Mouse (Mus musculus) naive thymus-derived CD4-positive, alpha-beta T cell, adult 2 months (primary cell): ENCODE data around the gene Sephs2.

Experiments
- DNase-seq: peaks from one replicate; pipeline ENCODE4 v3.0.0-alpha.2; 2011; ENCODE audit warnings: low read depth

Sephs2 gene

DNA sequence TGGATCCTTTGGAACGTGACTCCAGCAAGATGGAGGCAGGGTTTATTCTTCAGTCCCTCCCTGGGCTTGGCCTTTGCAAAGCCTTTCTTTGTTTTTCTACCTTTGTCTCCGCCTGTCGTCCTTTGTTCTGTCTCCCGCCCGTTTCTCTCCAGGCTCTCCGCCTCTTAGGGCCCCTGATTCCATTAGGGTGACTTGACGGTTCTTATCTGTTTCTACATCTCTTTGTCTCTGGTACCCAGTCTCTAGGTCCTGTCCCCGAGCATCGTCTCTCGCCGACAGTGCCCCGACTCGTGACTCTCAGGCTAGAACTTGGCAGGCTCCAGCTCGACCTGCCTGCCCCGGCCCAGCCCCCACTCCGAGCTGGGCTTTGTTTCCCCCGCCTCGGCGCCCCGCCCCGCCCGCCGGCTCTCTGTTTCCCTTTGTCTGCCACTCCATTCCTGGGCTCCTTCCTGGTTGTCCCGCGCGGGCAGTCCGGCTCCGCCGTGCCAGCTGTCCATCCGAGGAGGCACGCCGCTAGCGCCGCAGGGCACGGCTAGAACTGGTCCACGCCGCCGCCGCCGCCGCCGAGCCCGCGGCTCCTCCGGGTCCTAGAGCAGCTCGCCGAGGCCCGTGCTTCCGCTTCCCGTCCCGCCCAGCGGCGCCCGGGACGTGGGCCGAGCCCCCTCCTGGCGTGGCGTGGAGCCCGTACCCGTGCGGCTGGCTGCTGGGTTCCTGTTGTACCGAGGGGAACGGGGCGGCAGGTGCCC lies 41.1 kb downstream of the Sephs2 start, which contains the start of the genes Zfp553 and Sept1:
Zfp553 (plus strand) TSS at position 440 of the 746 bp plus-strand sequence.
Sept1 (minus strand) TSS at position 509 of the 746 bp plus-strand sequence.
- peak; percentile 83 for DNase-seq

- DNase-seq = no peak
These were observed 41.8 kb downstream of the Sephs2 start for GRCm38 (mm10) chr7:127231826-127232621.

DNA sequence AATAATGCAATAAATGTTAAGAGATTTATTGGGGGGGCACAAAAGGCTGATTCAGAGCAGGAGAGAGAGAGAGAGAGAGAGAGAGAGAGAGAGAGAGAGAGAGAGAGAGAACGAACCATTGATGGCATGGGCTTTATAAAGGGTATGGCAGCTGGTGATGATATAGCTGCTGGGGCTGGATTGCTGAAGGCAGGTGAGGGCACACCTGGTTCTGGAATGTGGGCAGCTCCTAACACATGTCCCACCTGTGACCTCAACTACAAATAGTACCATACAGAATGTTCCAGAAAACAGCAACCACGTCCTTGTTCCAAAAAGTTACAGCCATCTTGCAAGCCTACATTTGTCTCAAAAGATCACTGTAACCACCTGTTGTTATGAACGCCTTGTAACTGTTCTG lies 42.5 kb downstream of the Sephs2 start:
- no peak for DNase-seq

- peak; percentile 95 for DNase-seq
These were observed 45.1 kb downstream of the Sephs2 start for GRCm38 (mm10) chr7:127228615-127229303.

DNA sequence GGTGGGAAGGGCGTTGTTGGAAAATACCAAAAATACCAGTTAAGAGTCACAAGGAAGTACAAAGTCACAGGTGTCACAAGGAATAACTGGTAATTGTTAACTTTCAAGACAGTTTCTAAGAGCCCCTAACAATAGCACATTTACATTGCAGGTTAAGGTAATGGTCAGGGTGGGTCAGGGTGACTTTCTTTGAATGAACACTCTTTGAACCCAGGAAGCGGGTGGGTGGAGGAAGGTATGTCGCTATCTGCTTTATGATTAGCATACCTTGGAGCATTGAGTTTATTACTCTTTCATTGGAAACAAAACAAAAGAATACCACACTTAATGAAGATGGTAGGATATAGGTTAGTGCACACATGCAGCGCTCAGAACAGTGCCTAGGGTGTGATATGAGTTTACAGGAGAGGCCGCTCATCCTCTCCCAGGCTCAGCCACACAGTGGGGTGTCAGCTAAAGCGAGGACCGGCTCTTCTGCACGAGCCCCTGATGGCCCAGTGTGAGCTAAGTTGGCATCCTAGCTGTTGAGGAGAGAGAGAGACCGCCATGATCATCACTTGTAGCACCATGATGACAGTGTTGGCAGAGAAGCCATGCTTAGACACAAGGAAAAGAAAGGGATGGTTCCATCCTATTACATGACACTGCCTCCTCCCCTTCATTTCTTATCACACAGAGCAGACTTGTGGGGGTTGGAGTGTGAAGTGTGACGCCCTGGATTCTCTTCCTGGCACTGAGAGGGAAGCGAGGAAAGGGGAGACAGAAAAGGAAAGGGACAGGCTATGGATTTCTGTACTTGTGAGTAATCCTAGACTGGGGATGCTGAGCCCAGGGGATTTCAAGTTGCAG lies 48.5 kb downstream of the Sephs2 start:
- no peak for DNase-seq

DNA sequence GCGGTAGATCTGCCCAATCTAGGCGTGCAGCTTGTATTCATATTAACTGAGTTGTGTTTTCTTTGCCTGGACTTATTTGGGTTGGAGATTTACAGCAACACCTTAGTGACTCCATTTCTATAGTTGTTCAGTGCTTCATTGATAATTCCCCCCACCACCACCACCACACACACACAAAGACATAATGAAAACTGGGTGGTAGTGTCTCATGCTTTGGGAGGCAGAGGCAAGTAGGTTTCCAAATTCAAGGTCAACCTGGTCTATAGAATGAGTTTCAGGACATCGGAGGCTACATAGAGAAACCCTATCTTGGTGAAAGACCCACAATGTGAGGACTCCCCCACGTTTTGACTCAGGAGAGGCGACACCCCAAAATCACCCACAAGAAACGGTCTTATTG lies 49.2 kb downstream of the Sephs2 start:
- no peak for DNase-seq

GRCm38 (mm10) chr7:127223515-127224478 lies 50.1 kb downstream of the Sephs2 start:
- DNase-seq = no peak

- DNase-seq = no peak
These were observed 50.7 kb downstream of the Sephs2 start for GRCm38 (mm10) chr7:127223106-127223505.
